Mouse (Mus musculus): Measurements from ENCODE around the gene Nsg1. TPM values are rescaled to one million over a fixed set of nuclear protein-coding genes. Genes with fewer than 3 reads are reported as not detected.

Nsg1 gene
- polyA plus RNA-seq, 1 experiment from 2014 or later = 69.7 TPM

GRCm38 (mm10) chr5:38151264-38151663 lies 8.4 kb downstream of the Nsg1 start:
- Histone ChIP-seq H3K9me3 (ENCODE audit: low read length) (peaks cover 4% of the 10 kb centered on the region; the same call in 1 of the 2 replicates), H3K9ac (replicated peaks; ENCODE audit: low read length) (no peak overlapping the region), H3K27ac (ENCODE audit: low read length) (no peak overlapping the region), H3K4me1 (ENCODE audit: insufficient read depth, low read length) (no peaks in the 10 kb centered on the region), H3K4me3 (ENCODE audit: low read length) (no peak overlapping the region), H3K36me3 (ENCODE audit: insufficient read depth, low read length) (peaks cover 36% of the 10 kb centered on the region), H3K4me2 (replicated peaks; ENCODE audit: low read depth, low read length) (no peak overlapping the region), H3K27me3 (ENCODE audit: insufficient read depth, low read length) (no peaks in the 10 kb centered on the region)
- no peak for ATAC-seq (ENCODE audit: low FRiP score, low TSS enrichment)
- WGBS = 69% methylated on average over 3 of the region's 3 CpGs

DNA sequence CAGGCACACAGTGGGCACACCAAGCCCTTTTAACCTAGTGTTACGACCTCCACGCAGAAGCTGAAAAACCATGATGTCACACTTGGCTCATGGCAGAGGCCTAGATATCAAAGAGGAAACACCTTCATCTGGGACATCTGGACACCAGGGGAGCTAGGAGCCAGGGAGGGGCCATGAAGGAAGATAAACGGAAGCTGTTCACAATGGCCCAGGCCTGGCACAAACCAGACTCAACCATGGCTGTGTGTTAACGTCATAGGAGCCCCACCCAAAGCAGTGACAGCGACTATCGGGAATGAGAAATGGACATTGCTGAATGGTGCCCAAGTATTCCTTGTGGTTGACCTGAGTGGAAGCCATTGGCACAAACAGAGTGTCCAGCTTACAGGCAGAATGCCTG lies 13.2 kb downstream of the Nsg1 start:
- Histone ChIP-seq H3K9me3 (ENCODE audit: low read length) (peaks cover 4% of the 10 kb centered on the region; the same call in 1 of the 2 replicates), H3K4me2 (replicated peaks; ENCODE audit: low read depth, low read length) (no peak overlapping the region), H3K4me3 (ENCODE audit: low read length) (no peak overlapping the region), H3K27ac (ENCODE audit: low read length) (no peak overlapping the region), H3K36me3 (ENCODE audit: insufficient read depth, low read length) (peaks cover 34% of the 10 kb centered on the region), H3K4me1 (ENCODE audit: insufficient read depth, low read length) (no peaks in the 10 kb centered on the region), H3K9ac (replicated peaks; ENCODE audit: low read length) (no peak overlapping the region), H3K27me3 (ENCODE audit: insufficient read depth, low read length) (no peaks in the 10 kb centered on the region)
- ATAC-seq (ENCODE audit: low FRiP score, low TSS enrichment) = no peak
- WGBS = 77% methylated on average over 6 of the region's 6 CpGs

GRCm38 (mm10) chr5:38140893-38141292 lies 18.8 kb downstream of the Nsg1 start:
- Histone ChIP-seq H3K36me3 (ENCODE audit: insufficient read depth, low read length) (peaks cover 19% of the 10 kb centered on the region), H3K9me3 (ENCODE audit: low read length) (no peaks in the 10 kb centered on the region), H3K4me1 (ENCODE audit: insufficient read depth, low read length) (no peaks in the 10 kb centered on the region), H3K27ac (ENCODE audit: low read length) (no peak overlapping the region), H3K4me3 (ENCODE audit: low read length) (no peak overlapping the region), H3K4me2 (replicated peaks; ENCODE audit: low read depth, low read length) (no peak overlapping the region), H3K9ac (replicated peaks; ENCODE audit: low read length) (no peak overlapping the region), H3K27me3 (ENCODE audit: insufficient read depth, low read length) (no peaks in the 10 kb centered on the region)
- WGBS = 80% methylated on average over 6 of the region's 6 CpGs
- ATAC-seq (ENCODE audit: low FRiP score, low TSS enrichment) = peak; percentile 71

- Histone ChIP-seq H3K27ac (ENCODE audit: low read length) (no peak overlapping the region), H3K36me3 (ENCODE audit: insufficient read depth, low read length) (peaks cover 16% of the 10 kb centered on the region), H3K9ac (replicated peaks; ENCODE audit: low read length) (no peak overlapping the region), H3K9me3 (ENCODE audit: low read length) (no peaks in the 10 kb centered on the region), H3K27me3 (ENCODE audit: insufficient read depth, low read length) (no peaks in the 10 kb centered on the region), H3K4me2 (replicated peaks; ENCODE audit: low read depth, low read length) (no peak overlapping the region), H3K4me1 (ENCODE audit: insufficient read depth, low read length) (no peaks in the 10 kb centered on the region), H3K4me3 (ENCODE audit: low read length) (no peak overlapping the region)
- ATAC-seq (ENCODE audit: low FRiP score, low TSS enrichment) = no peak
- WGBS = 89% methylated on average over 9 of the region's 9 CpGs
These were observed 22.5 kb downstream of the Nsg1 start for GRCm38 (mm10) chr5:38137163-38137562.

GRCm38 (mm10) chr5:38136247-38136646 lies 23.5 kb downstream of the Nsg1 start:
- Histone ChIP-seq H3K36me3 (ENCODE audit: insufficient read depth, low read length) (peaks cover 16% of the 10 kb centered on the region), H3K4me3 (ENCODE audit: low read length) (no peak overlapping the region), H3K9me3 (ENCODE audit: low read length) (no peaks in the 10 kb centered on the region), H3K27me3 (ENCODE audit: insufficient read depth, low read length) (no peaks in the 10 kb centered on the region), H3K4me2 (replicated peaks; ENCODE audit: low read depth, low read length) (no peak overlapping the region), H3K4me1 (ENCODE audit: insufficient read depth, low read length) (no peaks in the 10 kb centered on the region), H3K27ac (ENCODE audit: low read length) (no peak overlapping the region), H3K9ac (replicated peaks; ENCODE audit: low read length) (no peak overlapping the region)
- peak; percentile 35; the same call in 1 of the 2 replicates for ATAC-seq (ENCODE audit: low FRiP score, low TSS enrichment)
- 85% methylated on average over 9 of the region's 9 CpGs for WGBS

GRCm38 (mm10) chr5:38129339-38129738 lies 30.4 kb downstream of the Nsg1 start:
- WGBS = 93% methylated on average over 2 of the region's 2 CpGs
- Histone ChIP-seq H3K27me3 (ENCODE audit: insufficient read depth, low read length) (no peaks in the 10 kb centered on the region), H3K9ac (replicated peaks; ENCODE audit: low read length) (no peak overlapping the region), H3K9me3 (ENCODE audit: low read length) (no peaks in the 10 kb centered on the region), H3K27ac (ENCODE audit: low read length) (no peak overlapping the region), H3K4me2 (replicated peaks; ENCODE audit: low read depth, low read length) (no peak overlapping the region), H3K4me3 (ENCODE audit: low read length) (no peak overlapping the region), H3K36me3 (ENCODE audit: insufficient read depth, low read length) (peaks cover 21% of the 10 kb centered on the region), H3K4me1 (ENCODE audit: insufficient read depth, low read length) (no peaks in the 10 kb centered on the region)
- ATAC-seq (ENCODE audit: low FRiP score, low TSS enrichment) = no peak

- no peak overlapping the region for H3K4me2 ChIP-seq (replicated peaks; ENCODE audit: low read depth, low read length)
- H3K27ac ChIP-seq (ENCODE audit: low read length) = no peak overlapping the region
- H3K9ac ChIP-seq (replicated peaks; ENCODE audit: low read length) = no peak overlapping the region
- no peaks in the 10 kb centered on the region for H3K4me1 ChIP-seq (ENCODE audit: insufficient read depth, low read length)
- no peak; the same call in 1 of the 2 replicates for ATAC-seq (ENCODE audit: low FRiP score, low TSS enrichment)
- no peaks in the 10 kb centered on the region for H3K27me3 ChIP-seq (ENCODE audit: insufficient read depth, low read length)
- WGBS = 84% methylated on average over 13 of the region's 13 CpGs
- peaks cover 30% of the 10 kb centered on the region for H3K36me3 ChIP-seq (ENCODE audit: insufficient read depth, low read length)
- H3K4me3 ChIP-seq (ENCODE audit: low read length) = no peak overlapping the region
- H3K9me3 ChIP-seq (ENCODE audit: low read length) = no peaks in the 10 kb centered on the region
These were observed 33.0 kb downstream of the Nsg1 start for GRCm38 (mm10) chr5:38126519-38127306.

- H3K27ac ChIP-seq (ENCODE audit: low read length) = no peak overlapping the region
- no peak overlapping the region for H3K4me3 ChIP-seq (ENCODE audit: low read length)
- no peaks in the 10 kb centered on the region for H3K4me1 ChIP-seq (ENCODE audit: insufficient read depth, low read length)
- no peaks in the 10 kb centered on the region for H3K27me3 ChIP-seq (ENCODE audit: insufficient read depth, low read length)
- H3K4me2 ChIP-seq (replicated peaks; ENCODE audit: low read depth, low read length) = no peak overlapping the region
- no peak for ATAC-seq (ENCODE audit: low FRiP score, low TSS enrichment)
- no peaks in the 10 kb centered on the region for H3K9me3 ChIP-seq (ENCODE audit: low read length)
- H3K36me3 ChIP-seq (ENCODE audit: insufficient read depth, low read length) = peaks cover 17% of the 10 kb centered on the region
- no peak overlapping the region for H3K9ac ChIP-seq (replicated peaks; ENCODE audit: low read length)
- 88% methylated on average over 7 of the region's 7 CpGs for whole genome bisulfite sequencing
These were observed 38.0 kb downstream of the Nsg1 start for GRCm38 (mm10) chr5:38121699-38122098.

DNA sequence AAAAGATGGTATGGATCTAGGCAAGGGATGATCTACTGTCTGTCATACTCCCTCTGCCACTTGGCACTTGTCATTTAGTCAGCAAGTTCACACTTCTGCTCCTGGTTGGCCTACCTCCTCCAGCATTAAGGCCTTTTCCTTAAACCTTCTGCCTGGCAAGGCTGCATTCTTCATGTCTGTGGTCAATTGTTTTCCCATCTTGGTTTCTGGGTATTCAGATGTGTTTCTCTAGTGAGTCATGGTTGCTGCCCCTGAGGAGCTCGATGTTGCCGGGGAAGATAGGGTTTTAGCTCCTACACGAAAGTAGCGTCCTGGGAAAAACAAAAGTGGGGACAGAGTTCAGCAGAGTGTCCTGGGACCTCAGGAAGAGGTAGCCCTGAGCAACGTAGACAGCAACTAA lies 40.4 kb downstream of the Nsg1 start:
- no peak overlapping the region for H3K27ac ChIP-seq (ENCODE audit: low read length)
- H3K9ac ChIP-seq (replicated peaks; ENCODE audit: low read length) = no peak overlapping the region
- no peak for ATAC-seq (ENCODE audit: low FRiP score, low TSS enrichment)
- 88% methylated on average over 5 of the region's 5 CpGs for WGBS
- H3K27me3 ChIP-seq (ENCODE audit: insufficient read depth, low read length) = no peaks in the 10 kb centered on the region
- no peak overlapping the region for H3K4me2 ChIP-seq (replicated peaks; ENCODE audit: low read depth, low read length)
- peaks cover 22% of the 10 kb centered on the region for H3K36me3 ChIP-seq (ENCODE audit: insufficient read depth, low read length)
- H3K9me3 ChIP-seq (ENCODE audit: low read length) = no peaks in the 10 kb centered on the region
- no peak overlapping the region for H3K4me3 ChIP-seq (ENCODE audit: low read length)
- no peaks in the 10 kb centered on the region for H3K4me1 ChIP-seq (ENCODE audit: insufficient read depth, low read length)

GRCm38 (mm10) chr5:38117056-38117455 lies 42.7 kb downstream of the Nsg1 start:
- no peak for ATAC-seq (ENCODE audit: low FRiP score, low TSS enrichment)
- peaks cover 15% of the 10 kb centered on the region for H3K36me3 ChIP-seq (ENCODE audit: insufficient read depth, low read length)
- 82% methylated on average over 1 of the region's 1 CpGs for WGBS
- H3K27ac ChIP-seq (ENCODE audit: low read length) = no peak overlapping the region
- H3K4me2 ChIP-seq (replicated peaks; ENCODE audit: low read depth, low read length) = no peak overlapping the region
- no peak overlapping the region for H3K4me3 ChIP-seq (ENCODE audit: low read length)
- no peaks in the 10 kb centered on the region for H3K4me1 ChIP-seq (ENCODE audit: insufficient read depth, low read length)
- H3K27me3 ChIP-seq (ENCODE audit: insufficient read depth, low read length) = no peaks in the 10 kb centered on the region
- no peak overlapping the region for H3K9ac ChIP-seq (replicated peaks; ENCODE audit: low read length)
- no peaks in the 10 kb centered on the region for H3K9me3 ChIP-seq (ENCODE audit: low read length)
